Mouse (Mus musculus): Measurements from ENCODE around the gene Adamts20. TPM values are rescaled to one million over a fixed set of nuclear protein-coding genes. Genes with fewer than 3 reads are reported as not detected.
A peak's percentile ranks its signal among the peaks of the same experiment; 100 is the strongest.

Gene Adamts20
- polyA plus RNA-seq, 1 experiment from 2014 or later, result 1.6 TPM

DNA sequence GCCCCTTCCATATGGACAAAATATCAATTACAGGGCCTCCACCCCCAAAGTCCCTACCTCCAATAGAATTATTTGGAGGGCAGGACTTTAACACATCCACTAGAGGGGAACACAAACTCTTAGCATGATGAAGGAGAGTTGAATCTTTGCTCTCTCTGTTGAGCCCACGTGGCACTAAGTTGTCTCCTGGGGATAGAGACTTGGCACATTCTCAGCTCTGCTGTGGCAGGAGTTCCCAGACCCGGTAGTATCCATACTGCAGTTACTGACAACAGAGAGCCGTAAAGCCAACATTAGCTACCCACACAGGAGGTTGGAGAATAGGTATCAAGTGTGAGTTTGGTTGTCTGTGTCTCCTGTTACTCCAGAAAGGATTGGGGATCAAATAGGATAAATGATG is 177.7 kb downstream of the Adamts20 start:
- no peak overlapping the region for H3K9ac ChIP-seq (ENCODE audit: low read length)
- H3K27ac ChIP-seq (ENCODE audit: low read length), result no peak overlapping the region
- 67% methylated on average over 3 of the region's 3 CpGs for WGBS
- H3K4me2 ChIP-seq (ENCODE audit: low read depth, low read length), result no peak overlapping the region
- no peak overlapping the region for H3K4me3 ChIP-seq (ENCODE audit: low read length)
- H3K9me3 ChIP-seq (ENCODE audit: control insufficient read depth, low read length), result no peaks in the 10 kb centered on the region
- no peaks in the 10 kb centered on the region for H3K36me3 ChIP-seq (ENCODE audit: control insufficient read depth, insufficient read depth, low read length)
- no peaks in the 10 kb centered on the region for H3K4me1 ChIP-seq (replicated peaks; ENCODE audit: control insufficient read depth, insufficient read depth, low read length)
- H3K27me3 ChIP-seq (ENCODE audit: control insufficient read depth, insufficient read depth, low read depth, low read length), result no peaks in the 10 kb centered on the region
- no peak for ATAC-seq (ENCODE audit: low read depth)

DNA sequence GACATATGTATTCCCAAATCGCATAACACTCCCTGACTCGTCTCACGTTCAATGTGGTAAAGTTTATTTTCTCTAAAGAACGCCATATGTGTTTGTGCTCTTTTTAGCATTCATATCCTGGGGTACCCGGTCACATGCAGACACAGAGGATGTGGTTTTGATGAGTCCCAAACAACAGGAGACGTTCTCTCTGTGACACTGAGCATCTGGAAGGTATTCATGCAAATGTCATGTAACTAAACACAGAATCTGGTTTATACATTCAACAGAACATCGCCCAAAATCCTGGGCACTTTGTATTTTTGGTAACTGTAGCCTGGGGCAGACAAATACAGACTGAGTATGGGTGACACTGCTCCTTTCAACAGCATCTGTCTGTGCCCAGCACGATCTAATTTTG is 188.8 kb downstream of the Adamts20 start:
- Histone ChIP-seq H3K27me3 (ENCODE audit: control insufficient read depth, insufficient read depth, low read depth, low read length) (no peaks in the 10 kb centered on the region), H3K36me3 (ENCODE audit: control insufficient read depth, insufficient read depth, low read length) (no peaks in the 10 kb centered on the region), H3K4me1 (replicated peaks; ENCODE audit: control insufficient read depth, insufficient read depth, low read length) (no peaks in the 10 kb centered on the region), H3K4me3 (ENCODE audit: low read length) (no peak overlapping the region), H3K9me3 (ENCODE audit: control insufficient read depth, low read length) (no peaks in the 10 kb centered on the region), H3K9ac (ENCODE audit: low read length) (no peak overlapping the region), H3K4me2 (ENCODE audit: low read depth, low read length) (no peak overlapping the region), H3K27ac (ENCODE audit: low read length) (no peak overlapping the region)
- ATAC-seq (ENCODE audit: low read depth), result no peak
- 57% methylated on average over 8 of the region's 8 CpGs for WGBS

DNA sequence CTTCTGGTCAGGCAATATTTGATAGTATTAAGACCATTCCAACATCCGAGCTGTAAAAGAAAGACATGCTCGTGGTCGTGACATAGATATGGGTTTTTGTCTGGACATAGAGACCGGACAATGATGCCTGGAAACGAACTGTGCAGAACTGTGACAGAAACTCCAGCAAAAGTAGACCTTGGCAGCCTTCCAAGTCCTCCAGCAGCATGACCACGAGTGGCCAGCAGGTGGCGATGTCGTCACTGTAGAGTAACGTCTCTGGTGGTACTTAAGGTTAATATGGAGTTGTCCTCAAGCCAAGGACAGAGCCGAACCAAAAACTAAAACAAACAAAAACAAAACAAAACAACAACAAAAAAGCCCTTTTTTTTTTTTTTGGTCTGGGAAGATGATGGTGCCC is 199.6 kb downstream of the Adamts20 start:
- peaks cover 10% of the 10 kb centered on the region for H3K4me1 ChIP-seq (replicated peaks; ENCODE audit: control insufficient read depth, insufficient read depth, low read length)
- no peaks in the 10 kb centered on the region for H3K36me3 ChIP-seq (ENCODE audit: control insufficient read depth, insufficient read depth, low read length)
- ATAC-seq (ENCODE audit: low read depth), result no peak
- no peak overlapping the region for H3K9ac ChIP-seq (ENCODE audit: low read length)
- no peaks in the 10 kb centered on the region for H3K27me3 ChIP-seq (ENCODE audit: control insufficient read depth, insufficient read depth, low read depth, low read length)
- no peak overlapping the region for H3K4me3 ChIP-seq (ENCODE audit: low read length)
- no peak overlapping the region for H3K4me2 ChIP-seq (ENCODE audit: low read depth, low read length)
- WGBS, result 18% methylated on average over 10 of the region's 10 CpGs
- H3K27ac ChIP-seq (ENCODE audit: low read length), result no peak overlapping the region
- H3K9me3 ChIP-seq (ENCODE audit: control insufficient read depth, low read length), result no peaks in the 10 kb centered on the region; the same call in 1 of the 2 replicates

DNA sequence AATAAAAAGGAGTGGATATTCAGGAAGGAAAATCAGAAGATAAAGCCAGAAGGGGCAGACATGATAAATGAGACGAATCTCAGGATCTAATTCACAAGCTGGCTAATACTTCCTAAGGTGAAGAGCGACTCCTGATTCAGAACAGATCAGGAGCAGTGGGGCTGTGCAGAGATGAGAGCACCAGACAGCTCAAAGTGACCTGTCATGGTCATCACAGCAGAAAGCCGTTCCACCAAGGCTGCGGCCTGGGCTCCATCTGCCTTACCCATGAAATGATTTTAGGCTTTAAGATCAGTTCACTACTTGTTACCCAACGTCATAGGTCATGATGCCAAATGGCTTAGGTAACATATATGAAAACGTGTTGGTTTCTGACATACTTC is 200.7 kb downstream of the Adamts20 start:
- no peak overlapping the region for H3K4me3 ChIP-seq (ENCODE audit: low read length)
- no peak for ATAC-seq (ENCODE audit: low read depth)
- H3K4me1 ChIP-seq (replicated peaks; ENCODE audit: control insufficient read depth, insufficient read depth, low read length), result peaks cover 10% of the 10 kb centered on the region
- no peaks in the 10 kb centered on the region for H3K36me3 ChIP-seq (ENCODE audit: control insufficient read depth, insufficient read depth, low read length)
- no peak overlapping the region for H3K27ac ChIP-seq (ENCODE audit: low read length)
- WGBS, result 68% methylated on average over 6 of the region's 6 CpGs
- H3K4me2 ChIP-seq (ENCODE audit: low read depth, low read length), result no peak overlapping the region
- no peak overlapping the region for H3K9ac ChIP-seq (ENCODE audit: low read length)
- no peaks in the 10 kb centered on the region for H3K27me3 ChIP-seq (ENCODE audit: control insufficient read depth, insufficient read depth, low read depth, low read length)
- H3K9me3 ChIP-seq (ENCODE audit: control insufficient read depth, low read length), result no peaks in the 10 kb centered on the region; the same call in 1 of the 2 replicates

- no peak overlapping the region for H3K27ac ChIP-seq (ENCODE audit: low read length)
- peaks cover 10% of the 10 kb centered on the region for H3K4me1 ChIP-seq (replicated peaks; ENCODE audit: control insufficient read depth, insufficient read depth, low read length)
- no peak overlapping the region for H3K4me2 ChIP-seq (ENCODE audit: low read depth, low read length)
- H3K27me3 ChIP-seq (ENCODE audit: control insufficient read depth, insufficient read depth, low read depth, low read length), result no peaks in the 10 kb centered on the region
- no peak overlapping the region for H3K4me3 ChIP-seq (ENCODE audit: low read length)
- H3K9me3 ChIP-seq (ENCODE audit: control insufficient read depth, low read length), result no peaks in the 10 kb centered on the region; the same call in 1 of the 2 replicates
- H3K36me3 ChIP-seq (ENCODE audit: control insufficient read depth, insufficient read depth, low read length), result no peaks in the 10 kb centered on the region
- no peak overlapping the region for H3K9ac ChIP-seq (ENCODE audit: low read length)
- 39% methylated on average over 8 of the region's 8 CpGs for WGBS
- ATAC-seq (ENCODE audit: low read depth), result peak; percentile 28; the same call in 1 of the 2 replicates
Observed at GRCm38 (mm10) chr15:94263866-94264496, 201.2 kb downstream of the Adamts20 start.

DNA sequence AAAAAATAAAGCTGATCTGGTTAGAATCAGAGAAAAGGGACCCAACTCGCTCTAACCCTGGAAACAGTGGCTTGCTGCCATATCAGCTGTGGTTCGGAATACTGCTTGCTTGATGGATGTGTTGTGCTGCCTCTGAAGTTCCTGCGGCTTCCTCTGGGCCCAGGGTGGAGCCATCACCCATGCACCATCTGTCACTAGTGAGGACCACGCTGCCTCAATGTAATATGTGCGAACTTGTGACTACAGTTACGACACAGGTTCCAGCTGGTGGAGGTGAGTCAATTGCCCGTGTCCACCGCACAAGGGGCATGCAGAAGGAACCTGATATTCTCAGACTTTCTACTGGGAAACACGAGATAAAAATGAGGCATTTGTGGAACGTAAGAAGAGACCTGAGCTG is 202.0 kb downstream of the Adamts20 start:
- Histone ChIP-seq H3K4me1 (replicated peaks; ENCODE audit: control insufficient read depth, insufficient read depth, low read length) (peaks cover 10% of the 10 kb centered on the region), H3K36me3 (ENCODE audit: control insufficient read depth, insufficient read depth, low read length) (no peaks in the 10 kb centered on the region), H3K4me2 (ENCODE audit: low read depth, low read length) (no peak overlapping the region), H3K27ac (ENCODE audit: low read length) (no peak overlapping the region), H3K9ac (ENCODE audit: low read length) (no peak overlapping the region), H3K27me3 (ENCODE audit: control insufficient read depth, insufficient read depth, low read depth, low read length) (no peaks in the 10 kb centered on the region), H3K4me3 (ENCODE audit: low read length) (no peak overlapping the region), H3K9me3 (ENCODE audit: control insufficient read depth, low read length) (no peaks in the 10 kb centered on the region; the same call in 1 of the 2 replicates)
- ATAC-seq (ENCODE audit: low read depth), result 0 out of 2 replicates have a peak, but pooled peaks have one; percentile 31
- 42% methylated on average over 10 of the region's 10 CpGs for WGBS

DNA sequence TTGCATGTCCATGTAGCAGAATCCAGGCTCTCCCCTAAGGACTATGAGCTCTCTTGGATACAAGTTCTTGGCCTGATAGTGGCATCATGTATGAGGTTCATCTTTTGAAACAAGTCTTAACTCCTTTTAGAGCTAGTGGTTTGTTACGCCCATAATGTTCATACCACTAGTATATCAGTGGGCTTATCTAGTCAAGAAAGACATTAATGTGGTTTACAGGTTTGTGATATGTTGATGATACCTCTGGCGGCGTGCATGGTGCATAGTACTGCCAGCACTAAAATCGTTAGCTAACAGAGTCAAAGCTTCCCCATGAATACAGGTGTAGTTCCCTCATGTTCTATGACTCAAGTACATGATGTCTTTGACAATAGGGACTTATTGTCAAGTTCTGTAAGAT is 205.7 kb downstream of the Adamts20 start:
- Histone ChIP-seq H3K27ac (ENCODE audit: low read length) (no peak overlapping the region), H3K4me3 (ENCODE audit: low read length) (no peak overlapping the region), H3K9me3 (ENCODE audit: control insufficient read depth, low read length) (no peaks in the 10 kb centered on the region), H3K4me1 (replicated peaks; ENCODE audit: control insufficient read depth, insufficient read depth, low read length) (peaks cover 11% of the 10 kb centered on the region), H3K9ac (ENCODE audit: low read length) (no peak overlapping the region), H3K4me2 (ENCODE audit: low read depth, low read length) (no peak overlapping the region), H3K36me3 (ENCODE audit: control insufficient read depth, insufficient read depth, low read length) (no peaks in the 10 kb centered on the region), H3K27me3 (ENCODE audit: control insufficient read depth, insufficient read depth, low read depth, low read length) (no peaks in the 10 kb centered on the region)
- ATAC-seq (ENCODE audit: low read depth), result no peak
- WGBS, result 94% methylated on average over 4 of the region's 4 CpGs

DNA sequence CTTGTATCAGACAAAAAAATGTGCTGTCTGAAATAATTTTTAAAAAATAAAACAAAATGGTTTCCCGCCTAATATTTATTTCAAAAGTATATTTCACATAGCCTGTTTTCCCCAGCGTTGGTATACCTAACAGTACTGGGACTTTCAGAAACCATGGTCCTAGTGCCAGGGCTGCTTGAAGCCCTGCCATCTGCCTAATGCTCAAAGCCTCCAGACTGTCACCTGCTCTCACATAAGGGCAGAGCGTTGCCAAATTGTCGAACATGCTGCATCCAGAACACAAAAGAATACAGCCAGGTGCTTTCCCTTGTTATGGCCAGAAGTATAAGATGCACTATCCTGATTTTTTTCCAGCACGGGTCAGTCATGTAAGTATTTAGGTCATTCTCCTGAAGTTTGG is 209.7 kb downstream of the Adamts20 start:
- Histone ChIP-seq H3K27ac (ENCODE audit: low read length) (no peak overlapping the region), H3K27me3 (ENCODE audit: control insufficient read depth, insufficient read depth, low read depth, low read length) (no peaks in the 10 kb centered on the region), H3K9me3 (ENCODE audit: control insufficient read depth, low read length) (no peaks in the 10 kb centered on the region), H3K36me3 (ENCODE audit: control insufficient read depth, insufficient read depth, low read length) (no peaks in the 10 kb centered on the region), H3K4me2 (ENCODE audit: low read depth, low read length) (no peak overlapping the region), H3K4me1 (replicated peaks; ENCODE audit: control insufficient read depth, insufficient read depth, low read length) (peaks cover 12% of the 10 kb centered on the region), H3K4me3 (ENCODE audit: low read length) (no peak overlapping the region), H3K9ac (ENCODE audit: low read length) (no peak overlapping the region)
- 90% methylated on average over 5 of the region's 5 CpGs for WGBS
- ATAC-seq (ENCODE audit: low read depth), result no peak

DNA sequence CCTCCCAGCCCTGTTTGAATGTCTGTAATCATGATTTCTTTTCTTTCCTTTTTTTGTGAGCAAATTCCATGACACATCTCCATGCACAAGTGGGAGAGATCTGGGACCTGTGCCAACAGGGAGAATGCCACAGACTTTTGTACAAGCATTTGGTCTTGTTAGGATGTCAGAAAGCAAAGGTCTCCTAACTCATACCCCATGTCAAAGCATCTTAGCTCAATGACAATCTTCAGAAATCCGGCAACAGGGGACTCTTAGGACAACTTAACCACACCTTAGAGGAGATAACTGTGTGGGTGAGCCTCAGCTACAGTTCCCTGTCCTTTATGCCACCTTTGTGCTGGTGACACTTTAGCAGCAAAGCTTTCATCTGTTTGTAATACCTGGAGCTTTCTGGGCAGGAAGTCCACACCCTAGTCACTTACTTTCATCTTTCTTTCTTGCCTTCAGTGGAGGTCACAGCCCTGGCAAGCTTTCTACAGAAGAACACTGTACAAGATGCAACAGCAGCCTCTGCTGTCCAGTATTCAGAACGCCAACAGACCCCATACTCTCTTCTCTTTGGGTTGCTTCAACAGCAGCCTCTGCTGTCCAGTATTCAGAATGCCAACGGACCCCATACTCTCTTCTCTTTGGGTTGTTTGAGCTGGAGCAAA is 210.2 kb downstream of the Adamts20 start:
- H3K4me3 ChIP-seq (ENCODE audit: low read length), result no peak overlapping the region
- no peaks in the 10 kb centered on the region for H3K27me3 ChIP-seq (ENCODE audit: control insufficient read depth, insufficient read depth, low read depth, low read length)
- 60% methylated on average over 3 of the region's 3 CpGs for WGBS
- H3K4me1 ChIP-seq (replicated peaks; ENCODE audit: control insufficient read depth, insufficient read depth, low read length), result peaks cover 12% of the 10 kb centered on the region
- H3K27ac ChIP-seq (ENCODE audit: low read length), result no peak overlapping the region
- ATAC-seq (ENCODE audit: low read depth), result no peak
- no peak overlapping the region for H3K9ac ChIP-seq (ENCODE audit: low read length)
- no peak overlapping the region for H3K4me2 ChIP-seq (ENCODE audit: low read depth, low read length)
- H3K9me3 ChIP-seq (ENCODE audit: control insufficient read depth, low read length), result no peaks in the 10 kb centered on the region
- no peaks in the 10 kb centered on the region for H3K36me3 ChIP-seq (ENCODE audit: control insufficient read depth, insufficient read depth, low read length)
